Mouse (Mus musculus) pancreas, adult 10 weeks (tissue): ENCODE measurements around the gene Tmem151a. TPM values are rescaled to one million over a fixed set of nuclear protein-coding genes. Genes with fewer than 3 reads are reported as not detected.

ENCODE experiments used
- polyA plus RNA-seq: library from polyadenylated mRNA; stranded (reverse); fragments of 350-450 nt; fragmentation: Illumina TruSeq; extraction: RNeasy Lipid Tissue Mini Kit (QIAGEN cat#74804); gene quantifications from one replicate; pipeline ENCODE4 v1.2.3, GENCODE M21; 2015; ENCODE audit warnings: low read depth, low replicate concordance; ENCODE audit not compliant: insufficient read depth

The Tmem151a gene
- polyA plus RNA-seq = 3.4 TPM

DNA sequence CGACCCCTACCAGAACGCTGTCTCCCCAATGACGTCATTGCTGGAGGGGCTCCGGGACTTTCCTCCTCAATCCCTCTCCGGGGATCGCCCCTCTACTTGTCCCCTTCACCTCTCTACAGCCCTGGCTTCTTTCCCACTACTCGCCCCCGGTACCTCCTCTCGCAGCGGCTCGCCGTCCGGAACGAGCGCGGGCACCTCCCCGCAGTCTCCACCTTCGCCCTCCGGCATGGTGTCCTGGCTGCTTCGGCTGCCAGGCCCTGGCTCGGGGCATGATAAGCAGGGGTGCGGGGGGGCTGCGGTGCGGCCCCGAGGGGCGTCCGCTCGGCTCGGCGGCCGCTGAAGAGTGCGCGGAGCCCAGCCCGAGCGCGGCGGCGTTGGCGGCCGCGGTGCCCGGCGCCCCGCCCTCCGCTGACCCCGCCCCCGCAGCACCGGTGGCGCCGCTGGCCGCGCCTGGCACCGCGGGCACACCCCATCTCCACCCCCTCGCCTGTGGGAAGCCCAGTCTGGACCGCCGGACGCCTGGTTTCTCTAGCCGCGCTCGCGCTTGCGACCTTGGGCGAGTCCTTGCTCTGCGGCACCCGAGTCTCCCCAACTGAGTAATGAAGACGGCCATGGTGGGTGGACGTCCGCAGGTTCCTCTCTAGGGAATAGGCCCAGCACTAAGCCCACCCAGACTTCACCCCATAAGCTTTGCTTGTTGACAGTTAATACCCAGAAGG lies at the start of gene Tmem151a:
Tmem151a (minus strand) TSS at position 387 of the 719 bp plus-strand sequence.

DNA sequence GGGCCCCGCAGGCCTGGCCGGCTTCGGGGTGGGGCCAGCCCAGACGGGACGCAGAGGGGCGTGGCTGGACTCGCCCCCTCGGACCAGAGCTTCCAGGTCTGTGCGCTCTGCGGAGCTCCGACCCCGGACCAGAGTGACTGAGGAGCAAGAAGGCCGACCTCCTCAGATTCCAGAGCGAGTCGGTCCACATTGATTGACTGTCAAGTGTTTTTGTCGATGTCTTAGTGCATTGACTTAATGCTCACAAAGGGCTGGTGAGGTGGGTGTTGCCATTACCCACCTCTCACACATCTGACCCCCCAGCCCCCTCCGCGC lies 33.0 kb upstream of the Tmem151a start, which contains the start of gene Klc2:
Klc2 (minus strand) TSS at position 177 of the 315 bp plus-strand sequence.

DNA sequence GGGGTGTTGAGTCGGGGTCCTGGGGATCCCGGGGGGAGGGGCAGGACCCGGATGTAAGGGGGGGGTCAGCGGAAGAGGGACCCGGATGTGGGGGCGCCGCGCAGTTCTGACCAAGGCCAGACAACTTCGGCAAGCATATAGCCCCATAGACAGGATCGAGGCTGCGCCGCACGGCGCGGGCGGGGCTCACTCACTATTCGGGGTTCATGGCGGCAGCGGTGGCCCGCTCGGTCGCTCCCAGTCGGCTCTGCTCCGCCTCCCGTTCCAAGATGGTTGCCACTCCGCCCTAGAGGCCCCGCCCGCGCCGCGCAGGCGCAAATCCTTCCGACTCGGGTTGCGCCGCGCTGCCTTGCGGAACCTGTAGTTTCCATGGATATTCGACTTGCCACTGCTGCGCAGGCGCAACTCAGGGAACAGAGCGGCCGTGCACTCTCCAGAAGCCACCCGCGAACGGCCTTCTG lies 21.4 kb upstream of the Tmem151a start, which contains the start of gene Rab1b:
Rab1b (minus strand) TSS at position 342 of the 461 bp plus-strand sequence.

DNA sequence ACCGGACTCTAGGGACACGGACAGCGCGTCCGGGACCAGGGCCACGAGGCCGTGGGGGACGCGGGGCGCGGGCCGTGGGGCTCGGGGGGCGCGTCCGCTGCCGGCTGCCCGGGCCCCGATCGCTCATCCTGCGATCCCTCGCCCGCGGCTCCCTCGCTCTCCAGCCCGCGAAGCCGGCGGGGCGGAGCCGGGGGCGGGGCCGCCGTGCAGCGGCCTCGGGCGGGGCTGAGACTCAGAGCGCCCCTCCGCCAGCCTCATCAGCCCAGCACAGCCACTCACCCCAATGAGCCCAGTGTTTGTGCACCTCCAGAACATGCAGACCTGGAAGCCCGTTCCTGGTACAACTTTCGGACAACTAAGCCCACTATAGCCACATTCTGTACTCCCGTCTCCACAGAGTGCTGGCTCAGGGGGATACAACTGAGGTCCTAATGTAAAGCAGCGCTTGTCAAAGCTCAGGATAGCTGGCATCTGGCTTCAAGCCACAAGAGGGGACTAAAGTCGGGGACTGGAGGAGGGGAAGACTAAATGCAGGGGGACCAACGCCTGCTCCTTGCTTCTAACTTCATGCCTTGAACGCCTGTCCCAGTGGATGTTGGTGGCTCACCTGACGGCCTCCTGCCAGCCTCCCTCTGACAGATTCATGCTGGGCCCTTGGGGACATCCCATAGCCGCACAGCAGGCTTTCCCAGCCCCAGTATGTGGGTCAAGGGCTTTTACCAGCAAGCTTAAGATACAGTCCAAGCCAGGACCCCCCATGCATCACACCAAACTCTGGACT lies 13.2 kb upstream of the Tmem151a start, which contains the start of gene Cnih2:
Cnih2 (minus strand) TSS at position 159 of the 781 bp plus-strand sequence.

DNA sequence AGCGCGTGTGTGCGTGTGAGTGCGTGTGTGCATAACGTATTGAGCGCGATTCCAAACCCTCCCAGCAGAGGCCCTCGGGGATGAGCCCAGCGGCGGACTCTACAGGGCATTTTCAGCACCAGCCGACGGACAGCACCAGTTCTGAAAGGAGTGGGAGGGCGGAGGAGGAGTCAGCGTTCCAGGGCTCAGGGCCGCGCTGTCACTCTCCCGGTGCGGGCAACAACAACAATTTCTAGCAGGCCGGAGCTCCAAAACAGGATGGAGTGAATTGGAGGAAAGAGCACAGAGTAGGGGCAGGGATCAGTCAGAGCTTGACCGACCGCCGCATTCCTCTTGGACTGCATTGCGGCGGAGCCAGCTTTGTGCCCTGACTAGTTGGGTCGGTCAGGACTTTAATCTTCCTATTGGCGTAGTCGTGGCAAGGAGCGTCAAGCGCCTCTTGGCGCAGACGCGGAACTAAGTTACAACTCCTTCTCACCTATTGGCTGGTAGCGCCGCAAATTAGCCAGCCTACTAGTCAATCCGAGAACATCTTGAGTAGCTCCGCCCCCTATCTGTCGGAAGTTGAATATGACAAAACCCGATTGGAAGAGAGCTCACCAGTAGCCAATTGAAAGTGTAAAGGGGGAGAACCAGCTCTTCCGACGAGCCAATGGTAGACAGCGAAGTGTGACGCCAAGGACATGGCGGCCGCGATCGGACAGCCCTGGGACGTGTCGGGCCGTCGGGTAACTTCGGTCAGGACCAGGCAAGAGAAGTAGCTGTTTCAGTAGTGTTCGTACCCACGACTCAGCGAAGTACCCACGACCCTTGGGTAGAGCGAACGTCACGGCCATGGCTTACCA lies 2.8 kb upstream of the Tmem151a start, which contains the start of gene Yif1a:
Yif1a (plus strand) TSS at position 655 of the 845 bp plus-strand sequence.

DNA sequence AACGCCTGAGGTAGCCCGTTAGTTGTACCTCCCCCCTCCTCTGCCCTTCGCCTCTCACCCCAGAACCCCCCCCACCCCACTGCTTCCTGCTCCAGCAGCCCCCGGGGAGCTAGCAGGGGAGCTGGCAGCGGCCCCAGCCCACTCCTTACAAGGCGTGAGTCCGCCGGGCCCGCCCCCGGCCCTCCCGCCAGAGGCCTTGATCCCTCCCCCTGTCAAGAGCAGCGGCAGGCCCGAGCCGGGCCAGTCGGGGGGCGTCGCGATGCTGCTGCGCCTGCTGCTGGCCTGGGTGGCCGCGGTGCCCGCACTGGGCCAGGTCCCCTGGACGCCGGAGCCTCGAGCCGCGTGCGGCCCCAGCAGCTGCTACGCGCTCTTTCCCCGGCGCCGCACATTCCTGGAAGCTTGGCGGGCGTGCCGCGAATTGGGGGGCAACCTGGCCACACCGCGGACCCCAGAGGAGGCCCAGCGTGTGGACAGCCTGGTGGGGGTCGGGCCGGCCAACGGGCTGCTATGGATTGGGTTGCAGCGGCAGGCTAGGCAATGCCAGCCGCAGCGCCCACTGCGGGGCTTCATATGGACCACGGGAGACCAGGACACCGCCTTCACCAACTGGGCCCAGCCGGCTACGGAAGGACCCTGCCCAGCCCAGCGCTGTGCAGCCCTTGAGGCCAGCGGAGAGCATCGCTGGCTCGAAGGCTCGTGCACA lies 17.3 kb downstream of the Tmem151a start, which contains the start of gene Cd248:
Cd248 (plus strand) TSS at position 212 of the 703 bp plus-strand sequence.

DNA sequence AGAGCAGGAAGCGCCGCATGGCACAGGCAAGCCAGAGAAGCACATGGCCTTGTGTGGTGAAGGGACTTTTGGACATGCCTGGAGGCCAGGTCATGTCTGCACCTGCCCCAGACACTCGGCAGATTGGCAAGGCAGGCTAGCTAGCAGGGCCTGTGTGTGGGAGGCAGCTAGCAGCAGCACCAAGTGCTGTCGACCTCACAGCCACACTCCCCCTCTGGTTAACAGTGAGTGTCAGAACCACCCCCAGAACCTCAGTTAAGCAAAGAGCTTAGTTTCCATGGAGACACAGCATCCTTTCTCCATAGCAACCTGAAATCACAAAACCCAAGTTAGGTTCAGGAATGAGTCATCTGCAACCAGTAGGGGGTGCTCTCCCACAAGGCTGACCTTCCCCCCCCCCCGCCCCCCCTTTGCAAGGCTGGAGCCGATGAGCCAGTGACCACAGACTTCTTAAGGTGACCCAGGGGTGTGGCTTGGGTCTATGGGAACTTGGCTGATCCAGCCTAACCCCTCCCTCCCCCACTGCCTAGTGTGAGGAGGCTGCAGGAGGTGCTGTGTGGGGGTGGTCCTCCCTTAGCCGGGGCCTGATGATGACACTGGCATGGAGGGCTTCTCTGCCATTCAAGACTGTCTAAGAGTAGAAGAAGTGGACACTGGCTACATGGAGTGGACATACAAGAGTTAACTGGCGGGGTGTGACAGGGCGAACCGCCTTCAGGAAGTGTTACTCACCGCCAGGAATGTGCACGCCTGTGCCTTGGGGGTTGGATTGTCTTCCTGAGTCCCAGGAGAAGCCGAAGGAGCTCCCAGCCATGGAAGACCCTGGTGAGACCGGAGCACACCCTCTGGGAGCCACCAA lies 35.1 kb downstream of the Tmem151a start, which contains the start of gene Rin1:
Rin1 (plus strand) TSS at position 435 of the 859 bp plus-strand sequence.

DNA sequence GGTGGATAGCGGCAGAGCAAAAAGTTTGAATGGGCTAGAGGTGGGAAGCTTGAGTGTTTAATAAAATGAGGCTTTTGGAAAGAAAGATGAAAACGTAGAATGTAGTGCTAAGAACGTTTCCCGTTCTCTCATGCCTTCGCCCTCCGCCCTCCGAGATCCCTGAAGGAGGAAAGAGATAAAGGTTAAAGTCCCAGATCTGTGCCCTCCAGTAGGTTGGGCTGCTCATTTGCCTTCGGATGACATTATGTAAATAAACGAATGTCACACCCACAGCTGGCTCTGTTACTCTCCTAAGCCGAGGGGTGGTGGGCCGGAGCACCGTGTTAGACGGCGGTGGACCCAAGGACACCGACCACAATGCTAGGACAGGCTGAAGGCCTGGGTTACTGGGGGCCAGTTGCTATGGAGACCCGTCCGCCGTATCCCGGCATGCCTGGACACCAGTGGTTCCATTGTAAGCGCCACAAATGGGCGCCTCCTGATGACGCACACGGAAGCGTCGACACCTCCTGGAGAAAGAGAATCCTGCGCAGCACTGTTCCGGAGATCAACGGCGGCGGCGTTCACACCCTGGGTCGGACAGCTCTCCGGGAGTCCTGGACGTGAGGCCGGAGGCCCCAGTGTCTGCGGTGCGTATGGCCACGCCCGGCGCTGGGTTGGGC lies 44.3 kb downstream of the Tmem151a start, which contains the start of gene Brms1:
Brms1 (plus strand) TSS at position 493 of the 662 bp plus-strand sequence.

DNA sequence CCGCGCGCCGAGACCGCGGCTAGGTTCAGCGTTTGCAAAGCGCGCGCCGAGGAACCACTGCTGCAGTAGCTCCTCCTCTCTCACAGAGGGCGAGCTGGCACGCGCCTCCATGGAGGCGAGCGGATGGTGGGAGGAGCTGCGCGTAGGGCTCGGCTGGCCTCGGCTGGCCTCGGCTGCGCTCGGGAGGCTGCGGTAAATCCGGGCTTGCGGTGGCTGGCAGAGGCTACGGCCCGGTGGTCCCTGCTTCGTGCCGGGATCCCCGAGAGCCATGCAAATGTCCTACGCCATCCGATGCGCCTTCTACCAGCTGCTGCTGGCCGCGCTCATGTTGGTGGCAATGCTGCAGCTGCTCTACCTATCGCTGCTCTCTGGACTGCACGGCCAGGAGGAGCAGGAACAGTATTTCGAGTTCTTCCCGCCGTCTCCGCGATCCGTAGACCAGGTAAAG lies 46.6 kb downstream of the Tmem151a start, which contains the start of the genes B4gat1 and AC124502.3:
B4gat1 (plus strand) TSS at position 118 of the 448 bp plus-strand sequence.
AC124502.3 (plus strand) TSS at position 183 of the 448 bp plus-strand sequence.

DNA sequence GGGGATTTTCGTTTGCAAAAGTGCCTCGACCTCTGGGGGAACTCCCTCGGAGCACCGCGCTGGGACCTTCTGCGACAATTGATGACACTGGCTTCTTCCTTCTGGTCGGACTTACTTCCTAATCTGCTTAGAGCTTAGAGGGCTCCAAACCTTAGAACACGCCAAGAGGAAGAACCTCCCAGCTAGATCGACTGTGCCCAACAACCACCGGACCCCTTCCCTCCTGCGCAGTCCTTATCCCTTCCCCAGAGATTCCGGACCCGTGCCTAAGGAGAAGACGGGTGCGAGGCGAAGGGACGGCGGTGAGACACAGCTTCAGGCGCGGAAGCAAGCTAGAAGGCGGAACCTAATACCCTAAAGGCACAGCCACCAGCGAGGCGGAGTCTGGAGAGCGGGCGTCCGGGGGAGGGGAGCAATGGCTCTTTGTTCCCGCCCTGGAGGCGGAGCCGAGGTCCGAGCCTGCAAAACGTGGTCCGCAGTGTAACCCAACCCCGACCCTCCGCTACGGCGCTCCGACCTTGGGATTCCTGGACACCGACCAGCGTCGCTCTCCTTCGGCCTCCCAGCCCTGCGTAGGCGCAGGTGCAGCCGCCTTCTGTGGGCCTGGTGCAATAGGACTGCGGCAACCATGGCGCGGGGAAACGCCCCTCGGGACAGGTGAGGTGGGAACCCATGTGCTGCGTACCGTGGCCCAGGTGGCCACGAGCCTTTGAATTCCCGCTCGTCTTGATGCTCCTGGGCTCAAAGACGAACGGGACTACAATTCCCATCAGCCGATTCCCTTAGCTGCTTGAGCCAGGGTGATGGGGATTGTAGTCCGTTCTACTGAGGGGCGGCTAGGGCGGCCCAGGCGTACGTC lies 61.5 kb downstream of the Tmem151a start, which contains the start of gene Slc29a2:
Slc29a2 (plus strand) TSS at position 240 of the 859 bp plus-strand sequence.

Other genes with a start within 250 kb of the Tmem151a start
- gene Ccs, start 246.2 kb downstream of the Tmem151a start, polyA plus RNA-seq = 30.0 TPM
- gene Ccdc87, start 246.2 kb downstream of the Tmem151a start, polyA plus RNA-seq = not detected
- gene Ctsf, start 230.4 kb downstream of the Tmem151a start, polyA plus RNA-seq = 21.8 TPM
- gene Actn3, start 207.6 kb downstream of the Tmem151a start, polyA plus RNA-seq = not detected
- gene Zdhhc24, start 206.9 kb downstream of the Tmem151a start, polyA plus RNA-seq = 1.8 TPM
- 1.2 TPM for gene Bbs1, start 178.9 kb downstream of the Tmem151a start, polyA plus RNA-seq
- gene Dpp3, start 157.2 kb downstream of the Tmem151a start, polyA plus RNA-seq = 16.6 TPM
- 0.83 TPM for gene Peli3, start 142.4 kb downstream of the Tmem151a start, polyA plus RNA-seq
- 13.0 TPM for gene Mrpl11, start 123.4 kb downstream of the Tmem151a start, polyA plus RNA-seq
- 0.54 TPM for gene Npas4, start 95.2 kb downstream of the Tmem151a start, polyA plus RNA-seq
- 1.0 TPM for gene Slc29a2, start 61.7 kb downstream of the Tmem151a start, polyA plus RNA-seq
- gene B4gat1, start 46.7 kb downstream of the Tmem151a start, polyA plus RNA-seq = 0.83 TPM
- gene AC124502.3, start 46.6 kb downstream of the Tmem151a start, polyA plus RNA-seq = 3.4 TPM
- gene Brms1, start 44.2 kb downstream of the Tmem151a start, polyA plus RNA-seq = 5.6 TPM
- 2.4 TPM for gene Rin1, start 35.0 kb downstream of the Tmem151a start, polyA plus RNA-seq
- gene Cd248, start 17.5 kb downstream of the Tmem151a start, polyA plus RNA-seq = 15.5 TPM
- gene Yif1a, start 3.0 kb upstream of the Tmem151a start, polyA plus RNA-seq = 17.2 TPM
- 0.92 TPM for gene Cnih2, start 13.0 kb upstream of the Tmem151a start, polyA plus RNA-seq
- 28.5 TPM for gene Rab1b, start 21.5 kb upstream of the Tmem151a start, polyA plus RNA-seq
- 5.4 TPM for gene Klc2, start 33.0 kb upstream of the Tmem151a start, polyA plus RNA-seq
- 3.9 TPM for gene Pacs1, start 187.6 kb upstream of the Tmem151a start, polyA plus RNA-seq
- 39.5 TPM for gene Sf3b2, start 209.9 kb upstream of the Tmem151a start, polyA plus RNA-seq
- not detected for gene Gal3st3, start 212.8 kb upstream of the Tmem151a start, polyA plus RNA-seq